Mouse (Mus musculus): Measurements from ENCODE around the gene Rai2.

DNA sequence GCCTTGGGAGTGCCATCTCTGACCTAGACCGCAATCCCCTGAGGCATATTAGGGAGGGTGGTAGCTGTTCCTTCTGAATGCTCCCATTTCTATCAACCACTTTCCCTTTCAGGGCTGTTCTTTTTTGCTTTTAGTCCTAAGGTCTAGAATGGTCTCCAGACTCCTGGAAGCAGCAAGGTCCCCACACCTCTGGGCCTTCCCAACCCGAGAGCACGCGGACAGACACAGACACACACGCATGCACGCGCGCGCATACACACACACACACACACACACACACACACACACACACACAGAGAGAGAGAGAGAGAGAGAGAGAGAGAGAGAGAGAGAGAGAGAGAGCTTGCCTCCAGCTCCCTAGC is 385 bp upstream of the Rai2 start:
- TF ChIP-seq CTCF (IDR thresholded peaks at IDR 0.05; ENCODE audit: low read depth, low read length) (no peak), TAL1 (conservative IDR thresholded peaks at IDR 0.05; ENCODE audit: low read depth, low read length) (no peak), GATA2 (IDR thresholded peaks at IDR 0.05; ENCODE audit: borderline replicate concordance, low read depth, low read length) (no peak), POLR2AphosphoS5 (IDR thresholded peaks at IDR 0.05; ENCODE audit: insufficient replicate concordance, low read depth, low read length) (no peak)

All from G1E (cell line).